Mouse (Mus musculus) cerebellum, adult 11 months (tissue): ENCODE results near the gene Srsf12.

ENCODE experiments used
- DNase-seq: peaks from one replicate; pipeline ENCODE4 v3.0.0; 2022

Srsf12 gene

DNA sequence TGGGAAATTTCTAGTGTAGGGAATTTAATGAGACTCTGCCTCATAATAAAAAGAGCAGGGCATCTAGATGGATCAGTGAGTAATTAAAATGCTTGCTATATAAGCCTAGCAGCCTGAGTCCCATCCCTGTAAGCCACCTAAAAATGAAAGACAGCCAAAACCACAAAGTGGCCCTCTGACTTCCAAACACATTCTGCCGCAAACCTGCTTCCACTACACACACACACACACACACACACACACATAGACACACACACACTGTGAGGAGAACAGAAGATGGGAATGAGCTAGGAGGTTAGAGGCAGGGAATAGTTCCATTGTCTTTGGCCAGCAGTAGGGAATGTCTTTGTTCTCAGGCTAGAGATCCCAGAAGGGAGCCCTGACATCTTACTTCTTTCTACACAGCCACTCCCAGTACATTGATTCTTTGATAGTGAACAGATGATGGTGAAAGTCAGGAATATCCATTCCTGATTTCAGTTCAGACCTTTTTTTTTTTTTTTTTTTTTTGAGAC, 41.0 kb downstream of the Srsf12 start:
- DNase-seq, result no peak

GRCm38 (mm10) chr4:33250867-33251266, 42.1 kb downstream of the Srsf12 start:
- no peak for DNase-seq

- no peak for DNase-seq
These were observed 45.9 kb downstream of the Srsf12 start for GRCm38 (mm10) chr4:33254706-33255105.

DNA sequence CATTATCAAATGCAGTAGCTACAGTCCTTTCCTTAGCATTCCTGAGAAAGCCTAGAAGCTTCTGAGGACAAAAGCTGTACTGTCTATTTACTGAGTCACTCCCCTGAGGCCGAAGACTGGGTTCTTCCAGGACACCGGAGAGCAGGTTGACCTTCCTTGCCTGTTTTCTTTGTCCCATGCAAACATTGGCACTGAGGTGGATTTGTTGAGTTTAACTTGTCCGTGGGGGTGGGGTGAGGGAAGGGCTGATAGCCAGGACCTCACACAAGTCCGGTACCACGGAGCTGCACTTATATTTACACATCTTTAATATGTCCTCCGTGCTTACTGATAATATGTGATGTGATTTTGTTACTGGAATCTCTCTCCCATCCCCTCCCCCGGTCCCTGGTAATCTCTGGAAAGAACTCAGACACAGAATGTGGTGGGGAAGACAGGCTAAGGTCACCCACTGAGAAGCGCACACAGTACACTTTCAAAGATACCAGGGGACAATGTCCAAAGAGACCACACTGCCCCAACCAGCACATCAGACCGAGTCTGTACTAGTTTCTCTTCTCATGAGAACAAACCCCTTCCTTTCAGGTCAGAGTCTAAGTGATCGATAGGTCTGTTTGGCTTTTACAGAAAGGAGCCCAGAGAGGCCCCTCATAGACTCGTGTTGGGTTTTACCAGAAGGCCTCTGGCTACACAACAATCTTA, 48.6 kb downstream of the Srsf12 start:
- DNase-seq, result no peak

DNA sequence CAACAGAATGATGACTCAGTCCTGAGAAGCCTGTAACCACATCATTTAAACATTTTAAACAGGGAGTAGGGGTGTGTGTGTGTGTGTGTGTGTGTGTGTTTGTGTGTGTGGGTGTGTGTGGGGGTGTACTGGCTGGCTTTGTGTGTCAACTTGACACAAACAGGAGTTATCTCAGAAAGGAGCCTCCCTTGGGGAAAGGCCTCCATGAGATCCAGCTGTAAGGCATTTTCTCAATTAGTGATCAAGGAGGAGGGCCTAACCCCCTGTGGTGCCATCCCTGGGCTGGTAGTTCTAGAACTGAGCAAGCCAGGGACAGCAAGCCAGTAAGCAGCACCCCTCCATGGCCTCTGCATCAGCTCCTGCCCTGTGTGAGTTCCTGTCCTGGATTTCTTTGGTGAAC, 51.5 kb downstream of the Srsf12 start:
- no peak for DNase-seq

DNA sequence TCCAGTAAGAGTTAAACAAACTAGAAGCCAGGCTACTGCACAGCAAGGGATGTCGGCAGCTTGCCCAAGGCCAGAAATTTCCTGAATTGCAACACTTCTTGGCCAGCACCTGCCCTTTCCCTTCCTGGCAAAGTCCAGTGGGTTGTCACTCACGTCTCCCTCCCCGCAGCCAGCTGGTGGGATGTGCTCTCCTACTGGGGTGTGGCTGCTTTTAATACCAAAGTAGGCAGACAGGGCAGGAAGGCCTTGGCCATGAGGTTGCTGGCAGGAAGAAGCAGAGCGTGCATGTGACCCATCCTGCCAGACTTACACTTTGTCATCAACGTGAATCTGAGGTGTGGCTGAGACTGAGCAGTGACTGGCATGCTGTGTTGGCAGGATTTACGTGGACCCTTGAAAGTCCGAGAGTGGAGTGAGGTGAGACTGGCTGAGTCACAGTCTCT, 52.5 kb downstream of the Srsf12 start:
- DNase-seq, result peak; percentile 66

GRCm38 (mm10) chr4:33262897-33263296, 54.1 kb downstream of the Srsf12 start:
- no peak for DNase-seq

DNA sequence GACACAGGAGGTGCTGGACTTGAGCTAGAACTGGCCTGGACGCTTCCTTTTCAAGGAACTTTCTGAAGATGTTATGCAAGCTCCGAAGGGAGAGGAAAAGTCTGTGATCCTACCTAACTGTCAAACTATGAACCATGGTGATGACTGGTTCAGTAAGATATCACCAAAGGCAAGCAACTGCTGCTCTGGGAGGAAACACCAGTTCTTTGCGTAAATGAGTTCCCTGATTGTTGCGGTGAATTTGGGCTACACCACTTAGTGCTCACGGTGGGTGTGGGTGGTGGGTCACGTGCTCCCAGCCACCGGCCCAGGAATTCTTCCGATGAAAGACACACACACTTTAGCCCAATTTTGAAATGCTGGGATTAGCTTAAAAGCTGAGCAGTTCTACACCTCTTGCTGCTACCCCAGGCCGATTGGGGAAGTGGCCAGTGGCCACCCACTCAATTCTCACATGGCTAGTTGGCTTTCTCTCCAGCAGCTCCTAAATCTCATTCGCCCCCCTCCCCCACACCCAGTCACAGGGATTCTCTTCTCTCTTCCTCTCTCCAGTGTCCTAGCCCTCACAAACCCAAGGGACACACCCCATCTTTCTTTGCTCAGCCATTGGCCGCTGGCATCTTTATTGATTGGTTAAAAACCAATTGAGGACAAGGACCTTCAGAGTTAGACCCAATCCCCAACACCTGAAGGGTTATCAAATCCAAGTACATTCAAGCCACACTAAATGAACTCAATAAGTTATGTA, 56.4 kb downstream of the Srsf12 start:
- no peak for DNase-seq

DNA sequence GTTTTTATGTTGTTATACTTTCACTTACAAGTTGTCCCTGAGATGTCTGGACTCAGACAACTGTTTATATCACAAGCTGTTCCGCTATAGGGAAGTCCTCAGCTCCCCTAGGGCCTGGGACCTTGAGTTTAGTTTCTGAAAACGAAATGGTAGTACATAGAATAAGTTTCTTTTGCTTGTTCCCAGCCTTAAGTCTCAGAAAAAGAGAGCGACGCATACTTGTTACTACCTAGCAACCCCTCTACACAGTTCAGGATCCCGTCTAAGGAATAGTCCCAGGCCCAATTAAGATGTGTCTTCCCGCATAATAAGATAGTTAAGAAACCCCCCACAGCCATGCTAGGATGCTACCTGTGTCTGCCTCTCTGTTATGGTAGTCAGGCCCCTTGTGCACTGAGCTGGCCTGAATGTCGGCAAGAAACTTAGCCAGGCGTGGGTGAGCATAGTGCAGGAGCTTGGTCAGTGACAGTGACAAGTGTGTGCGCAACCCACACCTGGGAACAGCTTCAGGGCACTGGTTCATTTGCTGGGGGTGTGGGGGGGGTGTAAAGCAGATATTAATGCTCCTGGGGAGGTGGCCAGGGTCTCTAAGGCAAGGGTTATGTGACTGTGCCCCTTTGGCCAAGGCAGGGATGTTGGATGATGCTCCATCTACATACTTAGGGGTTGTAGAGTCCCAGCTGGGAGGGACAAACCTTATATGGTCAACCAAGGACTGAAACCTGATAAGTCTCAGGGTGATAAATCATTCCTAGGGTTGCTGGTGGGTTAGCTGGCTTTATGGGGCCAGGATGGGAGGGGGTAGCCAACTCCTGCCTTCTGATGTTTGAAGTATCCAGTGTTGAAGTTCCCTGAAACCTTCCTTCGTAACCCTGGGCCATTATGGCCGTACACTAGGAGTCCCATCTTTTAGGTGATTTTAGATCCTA, 61.9 kb downstream of the Srsf12 start:
- DNase-seq, result no peak

DNA sequence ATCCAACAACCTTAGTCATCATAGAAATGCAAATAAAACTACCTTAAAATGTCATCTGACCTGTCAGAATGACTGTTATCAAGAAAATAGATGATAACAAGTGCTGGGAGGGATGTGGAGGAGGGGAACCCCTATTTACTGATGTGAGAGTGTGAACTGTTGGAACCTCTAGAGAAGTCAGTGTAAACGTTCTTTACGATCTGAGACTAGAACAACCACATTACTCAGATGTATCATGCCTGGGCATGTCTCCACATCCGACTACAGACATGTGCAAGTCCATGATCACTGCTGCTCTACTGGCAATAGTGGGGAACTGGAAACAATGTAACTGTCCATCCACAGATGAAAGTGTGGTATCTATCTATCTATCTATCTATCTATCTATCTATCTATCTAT, 64.6 kb downstream of the Srsf12 start:
- no peak for DNase-seq

DNA sequence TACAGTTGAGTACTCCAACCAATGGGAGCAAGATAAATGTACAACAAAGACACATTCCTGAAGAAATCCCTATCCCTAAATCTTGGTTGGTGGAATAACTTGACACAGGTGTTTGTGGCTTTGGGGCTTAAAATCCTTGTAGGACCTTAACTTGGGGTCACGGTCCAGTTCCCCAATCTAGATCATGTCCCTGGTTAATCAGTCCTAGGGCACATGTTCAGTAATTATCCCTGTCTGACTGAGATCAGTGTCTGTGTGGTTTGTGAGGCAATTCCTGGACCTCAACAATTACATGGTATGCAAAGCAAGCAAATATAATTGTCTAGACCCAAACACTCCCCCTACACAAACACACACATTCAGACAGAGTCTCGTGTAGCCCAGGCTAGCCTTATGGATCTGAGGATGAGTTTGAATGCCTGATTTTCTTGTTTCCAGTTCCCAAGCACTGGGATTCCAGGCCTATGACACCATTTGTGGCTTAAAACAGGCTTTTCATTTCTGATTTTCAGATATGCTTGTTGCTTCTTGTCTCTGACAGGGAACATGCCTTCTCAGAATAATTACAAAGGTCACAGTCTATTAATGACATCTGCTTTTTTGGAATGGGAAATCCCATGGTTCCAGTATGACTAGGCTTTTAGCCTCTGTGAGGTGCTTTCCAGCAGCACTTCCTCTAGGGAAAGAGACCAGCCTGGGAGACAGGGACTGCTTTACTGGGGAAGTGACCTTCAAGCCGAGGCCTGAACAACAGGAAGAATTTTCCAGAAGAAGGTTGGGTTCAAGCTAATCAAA, 73.3 kb downstream of the Srsf12 start:
- DNase-seq, result no peak
